Mouse (Mus musculus): ENCODE measurements around the gene Nup37.

Nup37 gene

DNA sequence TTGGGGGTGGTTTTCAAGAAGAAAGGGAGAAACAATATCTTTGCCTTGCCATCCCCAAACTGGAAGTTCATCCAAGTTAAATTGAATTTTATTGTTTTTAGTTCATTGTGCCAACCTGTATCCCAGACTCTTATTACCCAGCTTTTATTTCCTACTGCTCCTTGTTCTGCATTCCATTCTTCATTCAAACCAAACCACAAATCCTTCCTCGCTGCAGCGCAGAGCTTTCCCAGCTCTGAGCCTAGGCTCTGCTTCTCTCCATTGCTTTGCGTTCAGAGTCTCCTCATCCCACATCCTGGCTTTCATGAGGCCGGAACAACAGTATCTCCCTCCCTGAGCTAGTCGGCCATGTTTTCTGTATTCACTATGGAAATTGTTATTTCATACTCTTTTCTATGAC is 74.9 kb downstream of the Nup37 start:
- no peak for ATAC-seq (ENCODE audit: insufficient number of reproducible peaks, low FRiP score, low TSS enrichment)

DNA sequence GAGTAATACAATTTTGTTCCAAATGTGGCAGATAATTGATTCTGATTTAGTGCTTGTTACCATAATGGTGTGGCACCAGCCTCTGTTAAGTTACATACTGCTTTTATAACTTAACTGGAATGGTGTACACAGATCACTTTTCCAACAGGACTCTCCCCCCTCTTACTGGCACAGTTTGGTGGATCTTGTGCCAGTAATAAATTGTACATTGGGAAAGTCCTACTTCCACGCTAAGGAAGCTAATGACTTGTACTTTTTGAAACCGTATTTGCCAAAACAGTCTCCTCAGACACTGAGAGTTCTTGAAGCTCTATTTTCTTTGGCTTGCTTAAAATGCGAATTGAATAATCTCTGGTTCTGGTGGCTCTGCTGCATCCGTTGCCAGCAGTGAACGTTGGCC is 78.6 kb downstream of the Nup37 start:
- no peak for ATAC-seq (ENCODE audit: insufficient number of reproducible peaks, low FRiP score, low TSS enrichment)

GRCm38 (mm10) chr10:88227962-88228361 is 81.2 kb downstream of the Nup37 start:
- ATAC-seq (ENCODE audit: insufficient number of reproducible peaks, low FRiP score, low TSS enrichment): no peak

Measured in cerebellum, adult (tissue).